Mouse (Mus musculus): ENCODE measurements around the gene Rai2.

DNA sequence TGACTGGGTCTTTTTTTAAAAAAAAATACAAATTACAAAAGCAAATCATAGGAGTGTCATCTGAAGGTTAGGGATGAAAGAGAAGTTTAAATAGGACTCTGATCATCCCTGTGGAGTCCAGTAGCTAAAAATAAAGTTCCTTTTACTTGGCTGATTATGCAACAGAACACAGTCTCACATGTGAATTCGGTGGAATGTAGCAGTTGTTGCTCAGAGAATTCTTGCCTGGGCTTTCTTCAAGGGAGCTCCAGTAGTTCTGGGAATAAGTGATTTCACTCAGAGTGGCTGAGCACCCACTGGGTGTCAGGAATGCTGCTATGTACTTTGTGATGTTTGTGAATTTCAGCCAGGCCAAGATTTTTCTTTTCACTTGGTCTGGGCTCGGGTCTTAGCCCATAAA lies 30.5 kb downstream of the Rai2 start:
- no peak for TF ChIP-seq CTCF (IDR thresholded peaks at IDR 0.05; ENCODE audit: low read depth)
- TF ChIP-seq EP300 (IDR thresholded peaks at IDR 0.05; ENCODE audit: low read depth), result no peak

Measured in liver, embryonic 14.5 days (tissue).